Mouse (Mus musculus): ENCODE results near the gene Txndc11.

DNA sequence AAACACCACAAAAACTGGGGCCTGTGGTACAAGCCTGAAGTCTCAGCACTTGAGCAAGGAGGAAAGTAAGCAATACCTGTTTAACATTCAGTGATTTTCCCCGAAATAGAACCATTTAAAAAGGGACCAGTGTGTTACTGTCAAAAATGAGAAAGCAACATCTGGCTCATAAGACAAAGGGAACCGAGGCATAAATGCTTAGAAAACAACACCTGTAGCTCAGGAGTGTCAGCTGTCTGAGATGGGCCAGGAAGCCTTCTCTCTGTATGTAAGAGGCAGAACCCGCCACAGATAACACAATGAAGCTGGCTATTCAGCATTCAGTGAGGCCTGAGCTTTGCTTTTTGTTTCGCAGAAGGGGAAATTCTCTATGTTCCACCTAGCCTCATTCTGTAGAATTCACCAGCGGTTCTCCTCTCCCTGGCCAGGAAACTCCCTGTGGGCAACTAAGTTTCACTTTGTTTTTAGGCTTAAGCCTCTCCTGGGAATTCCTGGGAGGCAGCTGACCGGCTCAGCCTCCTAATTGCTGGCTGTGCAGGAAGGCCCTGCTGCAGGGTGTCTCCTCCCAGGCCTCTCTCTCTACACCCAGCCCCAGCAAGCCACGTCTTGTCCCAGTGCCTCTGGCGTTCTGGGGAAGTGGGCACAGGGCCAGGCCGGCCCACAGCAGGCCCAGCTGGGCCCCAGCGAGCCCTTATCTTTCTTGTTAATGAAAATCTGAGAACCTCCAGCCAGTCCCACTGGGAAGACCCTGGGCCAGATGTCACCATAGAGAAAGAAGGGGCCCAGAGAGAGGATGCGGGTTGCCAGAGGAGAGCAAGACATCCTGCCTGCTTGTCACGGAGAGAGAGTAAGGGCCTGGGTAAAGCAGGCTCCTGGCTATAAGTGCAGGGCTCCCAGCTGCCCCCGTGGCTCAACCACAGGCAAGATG, 71.4 kb downstream of the Txndc11 start:
- TF ChIP-seq CTCF (IDR thresholded peaks at IDR 0.05; ENCODE audit: borderline replicate concordance, insufficient read depth, low read length) = no peak
- peak; percentile 47; the same call in 1 of the 2 replicates for TF ChIP-seq POLR2A (IDR thresholded peaks at IDR 0.05; ENCODE audit: low read depth, low read length)

Measured in embryonic fibroblast, embryonic 13.5 days (primary cell).